Mouse (Mus musculus): ENCODE measurements around the gene Tmem56.

DNA sequence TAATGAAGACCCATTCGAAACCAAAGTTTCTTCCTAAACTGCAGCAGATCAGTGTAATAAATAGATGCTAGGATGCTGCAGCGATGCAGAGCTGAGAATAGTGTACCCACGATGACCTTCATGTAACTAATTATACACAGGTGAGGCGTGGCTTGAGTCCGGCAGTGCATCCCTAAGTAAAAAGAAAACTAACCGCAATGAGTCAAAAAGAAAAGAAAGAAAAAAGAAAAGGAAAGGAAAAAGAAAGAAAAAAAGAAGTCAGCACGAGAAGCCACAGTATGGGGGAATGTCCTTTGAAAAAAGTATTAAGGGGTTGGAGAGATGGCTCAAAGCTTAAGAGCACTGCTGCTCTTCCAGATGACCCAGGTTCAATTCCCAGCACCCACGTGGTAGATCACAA lies 58.1 kb downstream of the Tmem56 start:
- no peak for TF ChIP-seq POLR2A (IDR thresholded peaks at IDR 0.05; ENCODE audit: control insufficient read depth in 1 of 2, insufficient read depth in 1 of 2, low read depth in 1 of 2, low read length in 2 of 2, poor library complexity in 1 of 2)
- TF ChIP-seq CTCF (IDR thresholded peaks at IDR 0.05 in 2 of 3, conservative IDR thresholded peaks at IDR 0.05 in 1 of 3; ENCODE audit: control insufficient read depth in 1 of 3, insufficient read depth in 1 of 3, low read depth in 2 of 3, low read length in 3 of 3, poor library complexity in 1 of 3, severe bottlenecking in 1 of 3) = no peak
- no peak for TF ChIP-seq RAD21 (IDR thresholded peaks at IDR 0.05; ENCODE audit: low read depth, low read length)
- no peak for TF ChIP-seq MAFK (IDR thresholded peaks at IDR 0.05; ENCODE audit: borderline replicate concordance, low read depth, low read length)
